Mouse (Mus musculus): ENCODE data around the gene Rab4a.
A peak's percentile ranks its signal among the peaks of the same experiment; 100 is the strongest.

Gene Rab4a

DNA sequence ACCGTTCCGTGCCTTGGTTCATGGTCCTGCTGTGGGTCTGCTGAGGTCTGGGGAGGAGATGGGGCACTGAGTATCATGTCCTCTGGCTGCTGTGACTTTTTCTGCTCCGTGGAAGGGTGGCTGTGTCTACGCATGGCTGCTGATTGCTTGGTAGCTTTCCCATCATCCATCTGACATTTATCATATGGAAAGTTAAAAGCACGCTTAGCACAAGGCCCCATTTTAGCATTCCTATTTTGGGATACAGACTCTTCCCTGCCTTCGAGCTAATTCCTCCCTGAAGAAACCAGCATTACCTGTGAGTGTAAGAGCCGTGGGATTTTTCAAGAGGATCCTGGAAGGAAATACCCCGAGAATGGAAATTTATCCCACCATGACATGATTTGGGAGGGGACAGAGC is 11.2 kb downstream of the Rab4a start:
- no peak for DNase-seq

DNA sequence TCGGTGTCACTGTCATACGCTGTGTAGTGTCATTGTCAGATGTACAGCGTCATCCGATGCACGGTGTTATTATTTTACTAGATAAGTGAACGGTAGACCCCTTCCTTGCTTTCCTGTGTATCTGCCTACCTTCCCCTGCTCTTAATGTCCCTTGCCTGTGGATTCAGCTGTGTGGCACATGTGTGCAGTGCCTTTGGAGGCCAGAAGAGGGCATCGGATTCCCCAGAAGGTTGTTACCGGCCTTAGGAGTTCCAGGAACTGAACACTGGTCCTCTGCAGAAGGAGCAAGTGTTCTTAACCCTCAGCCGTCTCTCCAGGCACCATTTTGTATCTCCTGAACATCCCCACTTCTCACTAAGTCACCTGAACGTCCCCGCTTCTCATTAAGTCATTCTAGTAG is 12.0 kb downstream of the Rab4a start:
- no peak for DNase-seq

DNA sequence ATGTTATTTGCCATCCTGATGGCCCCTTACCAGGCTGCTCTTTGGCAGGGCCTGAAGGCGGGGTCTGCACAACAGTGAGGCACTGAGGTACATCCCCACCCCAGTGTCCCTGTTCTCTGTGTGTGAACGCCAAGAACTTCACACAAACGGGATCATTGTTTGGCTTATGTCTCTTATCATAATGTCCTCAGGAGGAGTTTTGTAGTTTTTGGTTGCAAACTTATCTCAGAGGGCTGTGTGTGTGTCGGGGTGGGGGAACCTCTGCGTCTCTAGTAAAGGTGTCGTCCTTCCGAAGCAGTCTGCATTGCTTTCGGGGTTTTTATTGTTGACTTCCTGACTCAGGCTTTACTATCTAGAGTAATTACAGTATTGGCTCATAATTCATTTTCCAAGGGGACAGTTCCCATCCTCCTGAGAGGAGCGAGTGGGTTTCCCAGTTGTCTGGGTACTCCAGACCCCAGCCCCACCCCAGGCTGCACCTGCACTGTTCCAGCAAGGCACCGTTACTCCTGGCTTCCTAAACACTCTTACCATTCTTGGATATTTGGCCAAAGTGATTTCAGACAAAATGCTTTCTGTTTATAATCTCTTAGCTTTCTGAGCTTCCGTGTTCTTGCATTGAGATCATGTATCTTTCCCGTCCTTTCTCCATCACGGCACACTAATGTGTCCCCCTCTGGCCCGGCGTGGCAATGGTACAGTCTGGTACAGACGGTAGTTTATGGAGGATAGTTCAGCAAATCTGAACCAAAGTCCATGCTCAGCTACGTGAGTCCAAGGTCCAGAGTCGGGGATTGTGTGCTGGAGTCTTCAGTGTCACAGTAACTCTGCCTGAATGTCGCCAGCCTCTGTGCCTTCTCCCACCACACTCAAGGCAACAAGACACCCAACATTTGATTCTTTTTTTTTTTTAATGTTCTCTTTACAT is 14.2 kb downstream of the Rab4a start:
- no peak for DNase-seq

DNA sequence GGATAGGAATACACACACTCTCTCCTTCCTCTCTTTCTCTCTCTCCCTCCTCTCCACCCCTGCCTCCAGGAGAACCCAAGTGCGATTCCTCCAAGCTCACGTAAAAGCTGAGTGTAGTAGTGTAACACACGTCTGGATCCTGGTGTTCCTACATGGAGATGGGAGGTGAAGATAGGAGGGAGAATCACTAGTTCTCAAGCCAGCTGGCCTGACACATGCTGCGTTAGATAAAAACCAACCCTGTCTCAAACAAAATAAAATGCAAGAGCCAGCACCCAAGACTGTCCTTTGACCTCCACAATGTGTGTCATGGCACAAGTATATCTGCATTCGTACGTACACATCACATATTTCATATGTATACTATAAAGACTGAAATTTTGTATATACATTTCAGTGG is 15.0 kb downstream of the Rab4a start:
- no peak for DNase-seq

DNA sequence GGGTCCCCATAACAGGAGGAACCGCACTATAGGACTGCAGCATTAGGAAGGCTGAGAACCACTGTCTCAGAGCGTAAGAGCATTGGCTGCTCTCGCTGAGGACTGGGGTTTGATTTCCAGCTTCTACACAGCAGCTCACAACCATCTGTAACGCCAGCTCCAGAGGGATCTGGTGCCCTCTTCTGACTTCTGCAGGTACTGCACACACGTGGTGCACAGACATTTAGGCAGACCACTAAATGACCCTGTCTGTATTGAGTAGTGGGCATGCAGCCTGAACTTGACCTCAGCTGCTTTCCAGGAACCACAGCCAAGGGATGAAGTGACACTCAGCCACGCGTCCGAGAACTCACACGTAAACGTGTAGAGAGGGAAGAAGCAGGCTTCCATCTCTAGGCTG is 17.3 kb downstream of the Rab4a start:
- DNase-seq, result no peak

DNA sequence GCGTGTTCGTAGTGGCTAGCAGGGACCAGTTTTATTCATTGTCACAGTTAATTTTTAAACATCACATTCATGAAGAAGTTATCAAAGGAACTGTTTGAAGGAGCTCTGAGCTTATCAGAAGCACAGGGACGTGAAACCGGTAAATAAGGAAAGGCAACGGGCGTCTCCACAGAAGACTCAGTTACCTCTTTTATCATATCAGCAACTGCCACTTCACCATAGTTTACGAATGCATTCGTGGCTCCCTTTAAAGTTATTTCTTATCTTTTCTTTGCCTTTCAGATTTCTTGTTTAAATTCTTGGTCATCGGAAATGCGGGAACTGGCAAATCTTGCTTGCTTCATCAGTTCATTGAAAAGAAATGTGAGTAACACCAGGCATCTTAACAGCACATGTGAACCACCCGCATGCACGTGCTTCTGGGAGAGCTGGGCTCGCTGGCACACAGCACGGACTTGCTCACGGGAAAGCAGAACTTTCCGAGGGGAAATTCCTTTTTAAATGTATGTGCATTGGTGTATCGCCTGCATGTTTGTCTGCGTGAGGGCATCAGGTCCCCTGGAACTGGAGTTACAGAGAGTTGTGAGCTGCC is 17.8 kb downstream of the Rab4a start:
- DNase-seq, result no peak

DNA sequence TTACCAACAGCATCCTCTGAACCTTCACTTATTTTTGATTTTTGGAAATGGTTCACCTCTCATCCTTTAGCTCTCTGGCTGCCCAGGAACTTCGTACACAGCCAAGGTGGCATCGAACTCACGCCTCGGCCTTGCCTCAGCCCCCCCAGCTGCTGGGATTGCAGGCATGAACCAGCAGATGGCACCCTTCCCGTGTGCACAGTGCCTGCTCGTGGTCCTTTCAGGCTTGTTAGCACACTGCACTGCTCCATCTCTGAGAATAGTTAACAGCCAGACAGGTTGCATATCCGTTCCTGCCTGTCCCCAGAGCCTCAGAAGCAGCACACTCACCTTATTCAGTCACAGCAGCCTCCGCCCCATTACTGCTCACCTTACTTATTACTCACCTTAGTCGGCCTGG is 20.2 kb downstream of the Rab4a start:
- DNase-seq, result no peak

DNA sequence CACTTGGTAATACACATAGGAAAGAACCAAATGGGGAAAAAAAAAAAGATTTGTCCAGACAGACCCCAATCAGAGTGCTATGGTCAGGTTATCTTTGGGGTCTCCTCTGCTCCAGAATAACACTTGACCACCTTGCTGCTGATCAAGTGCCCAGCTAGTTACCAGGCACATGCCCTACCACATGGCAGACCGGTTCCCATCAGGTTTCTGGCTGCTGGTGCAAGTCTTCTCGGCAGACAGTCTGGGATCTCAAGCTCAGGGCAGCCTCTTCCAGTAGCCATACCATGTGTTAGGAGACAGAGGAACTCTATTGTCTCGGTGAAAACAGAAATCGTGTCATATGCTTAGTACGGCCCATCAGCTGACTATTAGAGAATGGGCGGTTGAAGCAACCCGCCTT is 21.0 kb downstream of the Rab4a start:
- no peak for DNase-seq

DNA sequence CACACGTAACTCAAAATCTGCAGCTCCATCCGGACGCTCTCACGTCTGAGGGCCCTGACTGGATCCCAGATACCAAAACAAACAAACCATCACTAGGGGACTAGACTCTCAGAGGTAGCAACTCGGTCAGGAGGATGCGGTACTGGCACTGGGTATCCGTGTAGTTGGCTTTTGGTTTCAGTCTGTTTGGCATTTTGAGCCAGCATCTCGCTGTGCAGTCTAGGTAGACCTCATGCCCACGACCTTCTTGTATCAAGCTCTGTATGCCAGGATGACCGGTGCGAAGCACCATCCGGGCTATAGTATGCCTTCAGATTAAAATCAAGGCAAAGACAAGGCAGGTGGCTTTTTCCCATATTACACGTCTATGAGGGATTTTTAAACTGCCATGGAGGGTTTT is 21.7 kb downstream of the Rab4a start:
- DNase-seq, result no peak

DNA sequence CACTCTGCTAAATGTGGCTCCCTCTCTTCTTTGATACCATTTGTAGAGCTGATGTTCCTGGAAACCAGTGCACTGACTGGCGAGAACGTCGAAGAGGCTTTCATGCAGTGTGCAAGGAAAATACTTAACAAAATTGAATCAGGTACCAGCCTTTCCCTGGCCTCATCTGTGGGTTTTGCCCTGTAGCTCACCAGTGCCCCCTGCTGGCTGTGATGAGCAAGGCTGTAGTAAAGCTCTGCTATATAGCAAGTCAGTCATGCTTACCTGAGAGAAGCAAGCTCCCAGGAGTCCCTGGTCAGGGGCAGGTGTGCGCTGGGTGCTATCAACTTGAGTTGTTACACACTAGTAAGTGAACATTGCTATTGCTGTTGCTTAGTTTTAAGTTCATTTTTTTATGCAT is 27.0 kb downstream of the Rab4a start:
- peak; percentile 91 for DNase-seq

DNA sequence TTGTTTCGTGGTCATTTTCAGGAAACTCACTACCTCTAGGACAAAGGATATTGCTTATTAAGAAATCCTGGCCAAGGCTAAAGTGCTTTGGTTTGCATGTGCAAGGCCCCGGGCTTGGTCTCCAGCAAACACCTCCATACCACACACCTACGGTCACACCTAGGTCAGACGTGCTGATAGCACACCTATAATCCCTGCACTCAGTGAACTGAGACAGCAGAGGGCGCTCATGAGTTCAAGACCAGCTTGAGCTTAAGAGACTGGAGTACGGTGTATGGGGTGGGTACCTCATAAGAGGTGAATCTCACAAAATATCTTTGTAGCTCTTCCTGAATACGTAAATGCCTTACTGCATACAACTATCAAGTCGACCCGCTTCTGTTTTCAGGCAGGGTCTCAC is 29.7 kb downstream of the Rab4a start:
- DNase-seq, result no peak

DNA sequence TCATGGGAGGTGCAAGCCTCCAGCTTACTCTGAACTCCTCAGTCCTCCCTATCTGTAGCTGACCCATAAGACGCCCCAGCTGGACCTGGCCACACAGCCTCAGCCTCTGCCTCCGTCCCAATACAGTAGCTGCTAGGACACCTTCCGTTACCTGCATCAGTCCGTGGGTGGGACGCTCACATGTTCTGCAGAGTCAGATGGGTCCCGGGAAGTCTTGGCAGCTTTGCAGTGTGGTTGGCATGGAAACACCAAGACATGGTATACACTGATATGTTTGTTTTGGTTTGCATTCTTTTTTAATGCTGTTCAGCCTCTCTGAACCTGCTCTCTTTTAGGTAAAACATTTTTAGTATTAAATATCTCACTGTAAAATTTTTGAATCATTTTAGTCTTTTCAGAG is 30.6 kb downstream of the Rab4a start:
- DNase-seq, result no peak

DNA sequence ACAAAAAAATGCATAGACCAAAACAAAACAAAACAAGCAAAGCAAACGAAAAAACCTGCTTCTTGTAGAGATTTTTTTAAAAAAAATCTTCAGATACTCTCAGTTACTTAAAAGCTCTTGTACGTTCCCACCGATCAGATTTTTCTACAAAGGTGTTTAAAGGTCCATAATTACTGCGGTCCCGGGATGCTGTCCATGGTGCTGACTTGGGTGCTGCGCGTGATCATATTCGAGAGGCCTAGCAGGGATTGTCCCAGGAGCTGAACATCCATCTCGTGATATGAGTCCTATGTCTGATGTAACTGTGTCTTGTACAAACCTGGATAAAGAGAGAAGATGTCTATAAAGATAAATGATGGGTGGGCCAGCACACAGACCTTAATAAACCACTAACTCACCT is 32.7 kb downstream of the Rab4a start:
- no peak for DNase-seq

DNA sequence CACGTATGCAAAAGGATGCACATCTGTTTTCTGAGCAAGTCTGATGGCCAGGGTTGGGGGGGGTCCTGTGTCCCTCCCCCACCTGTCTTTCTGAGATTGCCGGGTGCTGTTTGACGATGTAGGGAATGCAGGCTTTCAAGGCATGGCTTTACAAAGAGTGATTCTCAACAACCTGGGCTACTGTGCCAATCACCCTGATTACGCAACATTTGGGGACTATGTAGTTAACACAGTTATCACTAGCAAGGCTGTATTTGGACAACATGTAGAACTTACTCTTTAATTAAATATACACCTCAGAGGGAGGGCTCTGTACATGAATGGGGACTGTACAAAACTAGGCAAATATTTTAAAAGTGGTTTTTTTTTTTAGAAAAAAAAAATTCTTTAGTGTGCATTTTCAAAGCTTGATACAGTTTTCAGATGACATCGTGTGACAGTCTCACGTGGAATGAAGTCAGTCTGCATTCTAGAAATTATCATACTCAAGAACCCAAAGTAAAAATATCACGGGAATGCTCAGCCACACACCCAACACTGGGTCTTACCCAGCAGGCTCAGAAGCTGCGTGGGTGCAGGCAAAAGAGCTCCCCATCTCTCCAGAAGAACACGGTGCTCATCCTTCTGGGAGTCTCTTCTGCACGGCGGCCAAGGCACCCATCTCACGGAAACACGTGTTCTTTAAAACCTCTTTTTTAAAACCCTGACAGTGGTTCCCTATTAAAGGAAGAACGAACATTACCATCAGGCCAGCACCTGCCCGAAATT is 35.0 kb downstream of the Rab4a start:
- no peak for DNase-seq

DNA sequence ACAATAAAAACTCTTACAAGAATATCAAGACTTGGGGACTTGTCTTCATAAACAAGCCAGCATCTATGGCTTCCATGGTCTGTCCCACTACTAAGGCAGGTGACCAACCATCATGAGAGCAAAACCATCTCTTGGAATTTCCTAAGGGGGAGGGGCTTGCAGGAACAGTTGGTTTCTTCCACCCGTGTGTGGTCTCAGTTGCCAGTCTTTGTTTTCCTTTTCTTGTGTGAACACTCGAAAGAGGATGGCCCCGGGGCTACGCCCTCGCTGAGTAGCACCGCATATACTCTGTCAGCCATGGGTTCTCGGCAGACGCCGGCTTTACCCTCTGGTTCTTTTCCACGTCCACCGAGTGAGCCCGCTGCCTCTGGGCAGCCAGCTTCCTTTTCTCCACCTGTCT is 36.3 kb downstream of the Rab4a start:
- no peak for DNase-seq

DNA sequence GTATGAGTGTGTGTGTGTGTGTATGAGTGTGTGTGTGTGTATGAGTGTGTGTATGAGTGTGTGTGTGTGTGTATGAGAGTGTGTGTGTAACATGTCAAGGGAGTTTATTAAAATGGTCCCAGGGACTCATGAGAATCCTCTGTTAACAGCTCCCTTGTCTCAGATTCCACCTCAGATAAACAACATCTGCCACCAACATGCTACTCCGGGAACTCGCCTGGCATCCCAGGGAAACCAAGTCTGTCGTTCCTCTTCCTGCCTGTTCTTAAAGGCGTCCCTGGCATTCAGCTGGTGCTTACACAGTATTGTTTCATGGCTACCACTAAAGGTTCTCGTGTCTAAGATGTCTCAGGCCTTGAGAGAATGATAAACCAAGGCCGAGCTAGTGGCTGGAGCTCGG is 38.6 kb downstream of the Rab4a start:
- no peak for DNase-seq

DNA sequence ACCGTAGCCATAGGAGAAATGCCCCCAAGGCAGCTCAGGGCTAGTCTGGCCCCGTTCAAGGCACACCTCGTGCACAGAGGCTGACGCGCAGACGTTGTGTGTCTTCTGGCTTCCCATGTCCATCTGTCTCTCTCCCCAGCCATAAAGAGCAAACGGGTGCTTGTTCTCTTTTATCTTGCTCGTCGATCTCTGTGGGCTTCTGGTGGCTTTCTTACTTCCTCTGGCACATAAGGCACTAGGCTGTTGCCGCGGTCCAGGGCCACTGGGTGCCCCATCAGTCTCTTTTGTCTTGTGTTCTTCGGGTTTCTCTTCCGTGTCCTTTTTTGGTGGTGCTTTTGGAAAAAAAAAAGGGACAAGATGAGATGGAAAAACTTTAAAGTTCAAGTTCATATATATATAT is 39.3 kb downstream of the Rab4a start:
- DNase-seq, result no peak

DNA sequence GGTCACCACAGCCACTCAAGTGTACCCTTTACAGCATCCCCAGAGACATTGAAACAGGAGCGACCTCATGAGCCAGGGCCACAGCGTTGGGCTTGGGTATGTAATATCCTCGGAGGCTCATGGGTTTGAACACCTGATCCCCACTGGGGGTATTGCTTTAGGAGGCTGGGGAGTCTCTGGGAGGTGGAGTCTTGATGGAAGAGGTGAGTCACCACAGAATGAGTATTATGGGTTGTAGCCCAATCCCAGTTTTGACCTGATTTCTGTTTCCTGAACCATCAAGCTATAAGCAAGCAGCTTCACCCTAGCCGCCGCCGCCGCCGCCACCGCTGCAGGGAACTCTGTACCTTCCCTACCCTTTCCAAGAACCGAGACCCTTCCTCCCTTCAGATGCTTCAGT is 40.2 kb downstream of the Rab4a start:
- no peak for DNase-seq

DNA sequence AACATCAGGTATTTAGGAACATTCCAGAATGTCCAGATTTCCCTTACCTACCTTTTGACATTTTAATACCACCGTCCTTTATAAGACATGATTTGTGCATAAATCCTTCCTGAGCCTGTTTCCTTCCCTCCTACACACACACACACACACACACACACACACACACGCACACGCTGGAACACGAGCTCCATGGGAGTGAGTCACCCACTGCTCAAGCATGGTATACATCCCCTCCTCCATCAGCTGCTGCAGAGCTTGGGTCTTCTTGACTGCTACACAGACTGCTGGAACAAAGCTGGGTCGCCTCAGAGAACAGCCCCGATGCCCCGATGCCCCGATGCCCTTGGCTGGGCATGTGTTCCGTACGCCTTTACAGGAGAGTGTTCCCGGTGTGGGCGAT is 40.7 kb downstream of the Rab4a start:
- DNase-seq, result no peak

DNA sequence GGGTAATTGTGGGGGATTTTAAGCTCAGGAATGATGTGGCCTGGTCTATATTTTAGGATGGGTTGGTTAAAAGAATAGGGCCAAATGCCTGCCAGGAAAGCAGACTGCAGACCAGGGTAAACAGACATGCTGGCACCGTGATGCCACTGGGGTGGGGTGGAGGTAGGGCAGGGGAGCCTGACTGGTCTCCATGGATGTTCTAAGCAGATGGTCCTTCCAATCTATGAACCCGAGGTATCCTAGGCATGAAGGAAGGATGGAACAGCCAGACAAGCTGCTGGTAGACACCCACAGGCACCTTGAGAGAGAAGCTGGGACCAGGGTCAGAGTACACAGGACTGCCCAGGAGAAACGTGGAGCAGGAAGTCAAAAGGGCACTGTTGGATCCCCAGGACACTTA is 41.8 kb downstream of the Rab4a start:
- no peak for DNase-seq

DNA sequence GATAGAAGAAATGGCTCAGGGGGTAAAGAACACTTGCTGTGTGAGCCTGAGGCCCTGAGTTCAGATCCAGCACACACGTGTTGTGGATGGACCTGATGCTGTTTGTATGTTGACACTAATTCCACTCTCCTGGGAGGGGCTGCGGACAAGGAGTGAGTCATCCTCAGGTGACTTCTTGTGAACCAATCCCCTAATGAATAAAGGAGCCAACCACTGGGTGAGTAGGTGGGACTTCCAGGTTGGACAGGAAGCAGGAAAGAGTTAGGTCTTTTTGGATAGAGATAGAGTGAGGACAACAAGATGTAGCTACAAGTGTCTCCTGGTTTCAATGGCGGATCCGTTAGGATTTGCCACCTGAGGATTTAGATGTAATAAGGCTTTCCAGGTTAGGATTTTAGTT is 43.6 kb downstream of the Rab4a start:
- no peak for DNase-seq

DNA sequence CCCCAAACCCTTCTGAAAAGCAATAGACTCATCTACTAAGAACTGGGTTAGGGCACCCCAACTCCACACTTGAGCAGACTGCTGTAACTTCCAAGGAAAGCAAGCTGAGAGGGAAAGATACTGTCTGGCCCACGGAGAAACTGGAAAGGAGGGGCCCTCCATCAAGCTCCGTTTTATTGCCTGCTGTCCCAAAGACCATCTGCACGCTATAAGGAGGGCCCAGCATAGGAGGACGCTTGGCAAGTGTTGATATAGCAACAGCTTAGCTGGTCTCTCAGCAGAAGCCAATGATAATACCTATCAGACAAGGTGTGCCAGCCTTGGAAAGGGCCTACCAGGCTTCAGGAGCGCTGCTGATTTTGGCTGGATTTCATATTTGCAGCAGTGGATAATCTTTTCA is 45.8 kb downstream of the Rab4a start:
- no peak for DNase-seq

DNA sequence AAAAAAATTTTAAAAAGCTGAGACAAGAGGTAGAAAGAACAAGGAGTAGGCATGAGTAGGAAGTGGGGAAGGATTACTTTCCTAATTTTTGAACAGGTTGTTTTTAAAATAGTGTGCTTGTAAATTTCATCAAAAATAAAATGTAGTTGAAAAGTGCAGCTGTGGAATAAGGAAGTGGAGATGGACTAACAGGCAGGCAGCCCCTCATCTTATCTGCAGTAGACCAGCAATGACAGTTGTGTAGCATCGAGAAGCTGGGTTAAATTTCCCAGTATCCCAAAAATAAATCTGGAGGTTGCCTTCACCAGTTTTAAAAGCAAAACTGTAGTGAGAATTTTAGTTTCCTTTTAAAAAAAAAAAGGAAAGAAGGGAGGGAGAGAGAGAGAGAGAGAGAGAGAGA is 48.5 kb downstream of the Rab4a start:
- no peak for DNase-seq
